Mouse (Mus musculus): Measurements from ENCODE around the gene Matn4. TPM values are rescaled to one million over a fixed set of nuclear protein-coding genes. Genes with fewer than 3 reads are reported as not detected.

Matn4 gene
- polyA plus RNA-seq, 1 experiment, result 0.93 TPM

DNA sequence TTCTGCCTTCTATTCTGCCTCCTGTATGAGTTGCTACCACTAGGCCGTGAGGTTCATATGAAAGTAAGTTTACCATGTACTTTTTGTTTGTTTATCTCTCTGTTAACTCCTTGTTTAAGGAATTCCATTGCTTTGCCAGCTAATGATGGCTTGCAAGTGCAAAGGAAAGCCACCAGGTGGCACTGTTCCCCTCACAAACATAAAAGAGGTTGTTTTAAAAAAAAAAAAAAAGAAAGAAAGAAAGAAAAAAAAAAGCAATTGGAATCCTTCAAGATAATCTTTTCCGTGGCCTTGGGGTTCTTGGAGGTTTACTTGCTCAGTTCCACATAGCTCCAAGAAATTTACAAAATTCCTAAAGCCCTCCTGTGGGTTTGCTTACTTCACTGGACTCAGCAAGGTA, 12.2 kb upstream of the Matn4 start:
- Histone ChIP-seq H3K27me3 (ENCODE audit: control insufficient read depth, insufficient read depth, low read length, poor library complexity, severe bottlenecking) (no peaks in the 10 kb centered on the region), H3K27ac (ENCODE audit: insufficient read depth, low read length) (no peak overlapping the region), H3K9me3 (replicated peaks; ENCODE audit: control insufficient read depth, insufficient read depth, low read length, poor library complexity, severe bottlenecking) (no peaks in the 10 kb centered on the region), H3K4me1 (ENCODE audit: control insufficient read depth, insufficient read depth, low read length) (peaks cover 5% of the 10 kb centered on the region), H3K36me3 (ENCODE audit: control insufficient read depth, insufficient read depth, low read length, poor library complexity, severe bottlenecking) (no peaks in the 10 kb centered on the region), H3K9ac (ENCODE audit: low read depth, poor library complexity, severe bottlenecking) (no peak overlapping the region), H3K4me3 (ENCODE audit: low read depth, low read length) (no peak overlapping the region)
- TF ChIP-seq CTCF (IDR thresholded peaks at IDR 0.05; ENCODE audit: low read depth, low read length), result peak; percentile 18
- TF ChIP-seq EP300 (IDR thresholded peaks at IDR 0.05; ENCODE audit: insufficient read depth, low read depth, low read length), result no peak
- no peak for TF ChIP-seq POLR2A (IDR thresholded peaks at IDR 0.05; ENCODE audit: insufficient read depth, low read length)

DNA sequence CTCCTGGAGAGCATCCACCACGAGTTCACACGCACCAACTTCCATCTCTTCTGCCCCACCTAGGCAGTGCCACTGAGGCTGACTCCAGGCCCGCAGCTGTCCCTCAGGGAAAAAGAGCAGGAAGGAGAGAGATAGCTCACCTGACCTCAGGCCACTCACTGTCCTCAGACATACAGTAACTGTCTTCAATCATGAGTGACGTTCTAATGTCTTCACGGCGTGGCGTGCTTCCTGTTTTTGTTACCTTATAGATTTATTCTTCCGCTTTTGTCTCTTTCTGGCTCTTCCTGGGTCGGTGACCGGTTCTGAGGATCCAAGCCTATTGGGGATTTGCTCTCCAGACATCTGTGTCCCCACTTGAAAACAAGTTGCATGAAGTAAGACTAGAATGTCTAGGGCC, 9.6 kb upstream of the Matn4 start:
- Histone ChIP-seq H3K4me3 (ENCODE audit: low read depth, low read length) (peak overlapping the region; percentile 48), H3K9me3 (replicated peaks; ENCODE audit: control insufficient read depth, insufficient read depth, low read length, poor library complexity, severe bottlenecking) (no peaks in the 10 kb centered on the region), H3K4me1 (ENCODE audit: control insufficient read depth, insufficient read depth, low read length) (peaks cover 5% of the 10 kb centered on the region), H3K9ac (ENCODE audit: low read depth, poor library complexity, severe bottlenecking) (0 out of 2 replicates have a peak overlapping the region, but pooled peaks have one; percentile 2), H3K27ac (ENCODE audit: insufficient read depth, low read length) (no peak overlapping the region), H3K27me3 (ENCODE audit: control insufficient read depth, insufficient read depth, low read length, poor library complexity, severe bottlenecking) (no peaks in the 10 kb centered on the region), H3K36me3 (ENCODE audit: control insufficient read depth, insufficient read depth, low read length, poor library complexity, severe bottlenecking) (no peaks in the 10 kb centered on the region)
- no peak for TF ChIP-seq EP300 (IDR thresholded peaks at IDR 0.05; ENCODE audit: insufficient read depth, low read depth, low read length)
- no peak for TF ChIP-seq POLR2A (IDR thresholded peaks at IDR 0.05; ENCODE audit: insufficient read depth, low read length)
- no peak for TF ChIP-seq CTCF (IDR thresholded peaks at IDR 0.05; ENCODE audit: low read depth, low read length)

DNA sequence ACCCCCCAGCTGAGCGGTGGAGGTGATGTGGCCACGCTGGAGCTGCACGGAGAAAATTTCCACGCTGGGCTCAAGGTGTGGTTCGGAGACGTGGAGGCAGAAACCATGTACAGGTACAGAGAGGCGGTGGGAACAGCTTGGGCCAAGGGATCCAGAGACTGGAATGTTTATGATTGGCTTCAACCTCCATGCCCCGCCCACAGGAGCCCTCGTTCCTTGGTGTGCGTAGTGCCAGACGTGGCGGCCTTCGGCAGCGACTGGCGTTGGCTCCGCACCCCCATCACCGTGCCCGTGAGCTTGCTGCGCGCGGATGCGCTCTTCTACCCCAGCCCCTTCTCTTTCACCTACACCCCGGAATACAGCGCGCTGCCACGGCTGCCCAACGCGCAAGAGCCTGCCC, 9.2 kb upstream of the Matn4 start:
- H3K27me3 ChIP-seq (ENCODE audit: control insufficient read depth, insufficient read depth, low read length, poor library complexity, severe bottlenecking), result no peaks in the 10 kb centered on the region
- H3K27ac ChIP-seq (ENCODE audit: insufficient read depth, low read length), result no peak overlapping the region
- H3K9me3 ChIP-seq (replicated peaks; ENCODE audit: control insufficient read depth, insufficient read depth, low read length, poor library complexity, severe bottlenecking), result no peaks in the 10 kb centered on the region
- 0 out of 2 replicates have a peak overlapping the region, but pooled peaks have one; percentile 2 for H3K9ac ChIP-seq (ENCODE audit: low read depth, poor library complexity, severe bottlenecking)
- H3K4me1 ChIP-seq (ENCODE audit: control insufficient read depth, insufficient read depth, low read length), result peaks cover 5% of the 10 kb centered on the region
- H3K36me3 ChIP-seq (ENCODE audit: control insufficient read depth, insufficient read depth, low read length, poor library complexity, severe bottlenecking), result no peaks in the 10 kb centered on the region
- TF ChIP-seq EP300 (IDR thresholded peaks at IDR 0.05; ENCODE audit: insufficient read depth, low read depth, low read length) (no peak), POLR2A (IDR thresholded peaks at IDR 0.05; ENCODE audit: insufficient read depth, low read length) (no peak), CTCF (IDR thresholded peaks at IDR 0.05; ENCODE audit: low read depth, low read length) (no peak)
- H3K4me3 ChIP-seq (ENCODE audit: low read depth, low read length), result peak overlapping the region; percentile 48

- Histone ChIP-seq H3K9ac (ENCODE audit: low read depth, poor library complexity, severe bottlenecking) (peak overlapping the region; percentile 31; the same call in 1 of the 2 replicates), H3K4me1 (ENCODE audit: control insufficient read depth, insufficient read depth, low read length) (no peaks in the 10 kb centered on the region), H3K9me3 (replicated peaks; ENCODE audit: control insufficient read depth, insufficient read depth, low read length, poor library complexity, severe bottlenecking) (no peaks in the 10 kb centered on the region), H3K4me3 (ENCODE audit: low read depth, low read length) (peak overlapping the region; percentile 27), H3K27me3 (ENCODE audit: control insufficient read depth, insufficient read depth, low read length, poor library complexity, severe bottlenecking) (peaks cover 3% of the 10 kb centered on the region; the same call in 1 of the 2 replicates), H3K27ac (ENCODE audit: insufficient read depth, low read length) (no peak overlapping the region), H3K36me3 (ENCODE audit: control insufficient read depth, insufficient read depth, low read length, poor library complexity, severe bottlenecking) (no peaks in the 10 kb centered on the region)
- TF ChIP-seq CTCF (IDR thresholded peaks at IDR 0.05; ENCODE audit: low read depth, low read length), result peak; percentile 89
- no peak for TF ChIP-seq POLR2A (IDR thresholded peaks at IDR 0.05; ENCODE audit: insufficient read depth, low read length)
- no peak for TF ChIP-seq EP300 (IDR thresholded peaks at IDR 0.05; ENCODE audit: insufficient read depth, low read depth, low read length)
These were observed 2.7 kb upstream of the Matn4 start for GRCm38 (mm10) chr2:164407708-164408107.

- no peaks in the 10 kb centered on the region for H3K4me1 ChIP-seq (ENCODE audit: control insufficient read depth, insufficient read depth, low read length)
- H3K4me3 ChIP-seq (ENCODE audit: low read depth, low read length), result no peak overlapping the region
- H3K27ac ChIP-seq (ENCODE audit: insufficient read depth, low read length), result no peak overlapping the region
- TF ChIP-seq EP300 (IDR thresholded peaks at IDR 0.05; ENCODE audit: insufficient read depth, low read depth, low read length) (no peak), POLR2A (IDR thresholded peaks at IDR 0.05; ENCODE audit: insufficient read depth, low read length) (no peak), CTCF (IDR thresholded peaks at IDR 0.05; ENCODE audit: low read depth, low read length) (no peak)
- no peaks in the 10 kb centered on the region for H3K9me3 ChIP-seq (replicated peaks; ENCODE audit: control insufficient read depth, insufficient read depth, low read length, poor library complexity, severe bottlenecking)
- peaks cover 3% of the 10 kb centered on the region for H3K27me3 ChIP-seq (ENCODE audit: control insufficient read depth, insufficient read depth, low read length, poor library complexity, severe bottlenecking)
- H3K9ac ChIP-seq (ENCODE audit: low read depth, poor library complexity, severe bottlenecking), result no peak overlapping the region
- no peaks in the 10 kb centered on the region for H3K36me3 ChIP-seq (ENCODE audit: control insufficient read depth, insufficient read depth, low read length, poor library complexity, severe bottlenecking)
These were observed 559 bp upstream of the Matn4 start for GRCm38 (mm10) chr2:164405519-164405918.

GRCm38 (mm10) chr2:164404082-164404990, 624 bp downstream of the Matn4 start:
- peak overlapping the region; percentile 43 for H3K9ac ChIP-seq (ENCODE audit: low read depth, poor library complexity, severe bottlenecking)
- no peak overlapping the region for H3K27ac ChIP-seq (ENCODE audit: insufficient read depth, low read length)
- no peaks in the 10 kb centered on the region for H3K9me3 ChIP-seq (replicated peaks; ENCODE audit: control insufficient read depth, insufficient read depth, low read length, poor library complexity, severe bottlenecking)
- H3K4me1 ChIP-seq (ENCODE audit: control insufficient read depth, insufficient read depth, low read length), result no peaks in the 10 kb centered on the region
- H3K36me3 ChIP-seq (ENCODE audit: control insufficient read depth, insufficient read depth, low read length, poor library complexity, severe bottlenecking), result no peaks in the 10 kb centered on the region
- H3K4me3 ChIP-seq (ENCODE audit: low read depth, low read length), result peak overlapping the region; percentile 27
- TF ChIP-seq POLR2A (IDR thresholded peaks at IDR 0.05; ENCODE audit: insufficient read depth, low read length) (no peak), CTCF (IDR thresholded peaks at IDR 0.05; ENCODE audit: low read depth, low read length) (no peak)
- peaks cover 3% of the 10 kb centered on the region for H3K27me3 ChIP-seq (ENCODE audit: control insufficient read depth, insufficient read depth, low read length, poor library complexity, severe bottlenecking)
